Mouse (Mus musculus): ENCODE measurements around the gene Rassf3. TPM values are rescaled to one million over a fixed set of nuclear protein-coding genes. Genes with fewer than 3 reads are reported as not detected.

Rassf3 gene
- total RNA-seq, 2 experiments from 2014 or later, result 120 to 125 TPM

GRCm38 (mm10) chr10:121493374-121494162 lies 17.4 kb upstream of the Rassf3 start:
- intact Hi-C loops (cut with DNase I), result no loop called here
- no peak for DNase-seq

- DNase-seq, result no peak
- intact Hi-C loops (cut with DNase I), result no loop called here
These were observed 16.6 kb upstream of the Rassf3 start for GRCm38 (mm10) chr10:121492608-121493315.

GRCm38 (mm10) chr10:121489941-121490340 lies 13.8 kb upstream of the Rassf3 start:
- intact Hi-C loops (cut with DNase I), result no loop called here
- DNase-seq, result no peak

- intact Hi-C loops (cut with DNase I), result no loop called here
- DNase-seq, result no peak
These were observed 12.6 kb upstream of the Rassf3 start for GRCm38 (mm10) chr10:121488623-121489299.

- DNase-seq, result no peak
- intact Hi-C loops (cut with DNase I), result no loop called here
These were observed 11.6 kb upstream of the Rassf3 start for GRCm38 (mm10) chr10:121487716-121488115.

GRCm38 (mm10) chr10:121486350-121486749 lies 10.2 kb upstream of the Rassf3 start:
- intact Hi-C loops (cut with DNase I), result no loop called here
- DNase-seq, result no peak

GRCm38 (mm10) chr10:121483364-121483763 lies 7.2 kb upstream of the Rassf3 start:
- DNase-seq, result no peak
- intact Hi-C loops (cut with DNase I), result no loop called here

GRCm38 (mm10) chr10:121481141-121481540 lies 5.0 kb upstream of the Rassf3 start:
- intact Hi-C loops (cut with DNase I), result no loop called here
- no peak for DNase-seq

- DNase-seq, result no peak
- intact Hi-C loops (cut with DNase I), result loop anchor here (5.0 kb wide), 1 partner anchor 32 kb away; no protein-coding TSS in a partner anchor
These were observed 3.8 kb upstream of the Rassf3 start for GRCm38 (mm10) chr10:121479987-121480386.

- no peak for DNase-seq
- intact Hi-C loops (cut with DNase I), result loop anchor here (2.0 to 5.0 kb wide), 2 partner anchors 35 to 69 kb away; no protein-coding TSS in a partner anchor
These were observed 1.3 kb upstream of the Rassf3 start for GRCm38 (mm10) chr10:121477433-121477832.

- DNase-seq, result no peak
- intact Hi-C loops (cut with DNase I), result loop anchor here (2.0 to 5.0 kb wide), 2 partner anchors 35 to 68 kb away; no protein-coding TSS in a partner anchor
These were observed 806 bp upstream of the Rassf3 start for GRCm38 (mm10) chr10:121476968-121477337.

GRCm38 (mm10) chr10:121475672-121476146 lies 438 bp downstream of the Rassf3 start:
- peak; percentile 74 to 79 for DNase-seq
- intact Hi-C loops (cut with DNase I), result loop anchor here (2.0 to 5.0 kb wide), 3 partner anchors 37 to 67 kb away; no protein-coding TSS in a partner anchor

GRCm38 (mm10) chr10:121475101-121475671 lies 961 bp downstream of the Rassf3 start:
- peak; percentile 36 to 40 for DNase-seq

GRCm38 (mm10) chr10:121474288-121474687 lies 1.9 kb downstream of the Rassf3 start:
- intact Hi-C loops (cut with DNase I), result loop anchor here (2.0 kb wide), 1 partner anchor 45 kb away; no protein-coding TSS in a partner anchor
- peak in 1 of 2 experiments; percentile 14 for DNase-seq

More at GRCm38 (mm10) chr10:121475101-121475671, 961 bp downstream of the Rassf3 start:
- intact Hi-C loops (cut with DNase I), result loop anchor here (2.0 to 5.0 kb wide), 2 partner anchors 37 to 46 kb away; no protein-coding TSS in a partner anchor

- DNase-seq, result no peak
- intact Hi-C loops (cut with DNase I), result loop anchor here (2.0 kb wide), 1 partner anchor 45 kb away; no protein-coding TSS in a partner anchor
These were observed 2.4 kb downstream of the Rassf3 start for GRCm38 (mm10) chr10:121473723-121474215.

GRCm38 (mm10) chr10:121472593-121473217 lies 3.4 kb downstream of the Rassf3 start:
- intact Hi-C loops (cut with DNase I), result no loop called here
- DNase-seq, result no peak

- intact Hi-C loops (cut with DNase I), result no loop called here
- peak; percentile 30 to 34 for DNase-seq
These were observed 4.5 kb downstream of the Rassf3 start for GRCm38 (mm10) chr10:121471570-121472197.

- no peak for DNase-seq
- intact Hi-C loops (cut with DNase I), result no loop called here
These were observed 6.5 kb downstream of the Rassf3 start for GRCm38 (mm10) chr10:121469625-121470024.

GRCm38 (mm10) chr10:121468985-121469384 lies 7.2 kb downstream of the Rassf3 start:
- DNase-seq, result no peak
- intact Hi-C loops (cut with DNase I), result no loop called here
